Mouse (Mus musculus): ENCODE results near the gene Trim14. TPM values are rescaled to one million over a fixed set of nuclear protein-coding genes. Genes with fewer than 3 reads are reported as not detected.

Gene Trim14
- polyA plus RNA-seq, 1 experiment from 2014 or later, result 1.6 TPM

- ATAC-seq (no peak), DNase-seq (ENCODE audit: low spot score) (peak; percentile 24)
- H3K27ac ChIP-seq (ENCODE audit: low read depth, low read length), result peak overlapping the region; percentile 15; the same call in 1 of the 2 replicates
- 57% methylated on average over 5 of the region's 5 CpGs for WGBS
- H3K4me3 ChIP-seq (ENCODE audit: low read depth, low read length), result no peak overlapping the region
- peak overlapping the region; percentile 90 for H3K4me2 ChIP-seq (ENCODE audit: low read length)
- H3K9me3 ChIP-seq (replicated peaks; ENCODE audit: control insufficient read depth, low read length), result no peaks in the 10 kb centered on the region
- H3K36me3 ChIP-seq (ENCODE audit: control insufficient read depth, insufficient read depth, low read length), result no peaks in the 10 kb centered on the region
- H3K27me3 ChIP-seq (replicated peaks; ENCODE audit: control insufficient read depth, insufficient read depth, low read length), result no peaks in the 10 kb centered on the region
- peaks cover 29% of the 10 kb centered on the region for H3K4me1 ChIP-seq (ENCODE audit: control insufficient read depth, insufficient read depth, low read length)
- peak overlapping the region; percentile 30 for H3K9ac ChIP-seq (ENCODE audit: low read length)
These were observed 81.7 kb downstream of the Trim14 start for GRCm38 (mm10) chr4:46454097-46454864.

DNA sequence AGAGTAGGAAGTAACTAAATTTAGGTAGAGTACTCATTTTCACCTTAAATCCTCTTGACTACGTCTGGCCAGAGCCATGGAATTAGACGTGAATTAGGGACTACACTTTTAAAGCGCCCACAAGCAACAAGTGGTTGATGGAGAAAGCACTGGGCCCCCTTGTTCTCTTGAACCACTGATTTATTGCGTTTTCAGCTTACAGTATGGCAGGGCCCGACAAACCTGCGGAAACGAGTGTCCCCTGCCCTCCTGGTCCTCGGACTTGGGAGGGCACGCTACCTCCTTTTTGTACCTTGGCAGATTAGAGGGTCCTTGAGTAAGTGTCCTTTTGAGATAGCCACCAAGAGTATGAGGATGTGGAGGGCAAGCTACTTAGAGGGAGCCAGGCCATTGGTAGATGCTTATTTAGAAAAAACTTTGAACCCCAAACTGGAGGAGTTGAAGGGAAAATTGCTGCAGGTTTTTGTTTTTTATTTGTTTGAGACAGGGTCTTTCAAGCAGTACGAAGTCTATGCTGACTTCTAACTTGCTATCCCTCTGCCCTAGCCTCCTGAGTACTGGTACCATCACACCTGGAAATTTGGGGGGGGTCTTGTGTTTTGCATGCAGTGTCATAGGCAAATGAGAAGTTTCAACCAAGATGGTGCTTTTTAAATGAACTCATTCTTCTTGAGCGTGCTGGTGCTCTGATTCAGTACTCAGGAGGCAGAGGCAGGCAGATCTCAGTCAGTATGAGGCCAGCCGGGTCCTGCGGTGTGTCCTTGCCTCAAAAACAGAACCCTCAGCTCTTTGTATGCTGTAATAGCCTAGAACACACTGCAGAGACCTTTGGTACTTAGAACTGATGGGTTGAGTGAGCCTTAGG, 82.9 kb downstream of the Trim14 start:
- H3K36me3 ChIP-seq (ENCODE audit: control insufficient read depth, insufficient read depth, low read length), result no peaks in the 10 kb centered on the region
- peak overlapping the region; percentile 90 for H3K4me2 ChIP-seq (ENCODE audit: low read length)
- no peak for ATAC-seq
- peak overlapping the region; percentile 89 for H3K4me3 ChIP-seq (ENCODE audit: low read depth, low read length)
- H3K4me1 ChIP-seq (ENCODE audit: control insufficient read depth, insufficient read depth, low read length), result peaks cover 29% of the 10 kb centered on the region
- no peaks in the 10 kb centered on the region for H3K9me3 ChIP-seq (replicated peaks; ENCODE audit: control insufficient read depth, low read length)
- WGBS, result 39% methylated on average over 13 of the region's 13 CpGs
- peak overlapping the region; percentile 98; the same call in 1 of the 2 replicates for H3K27ac ChIP-seq (ENCODE audit: low read depth, low read length)
- peak overlapping the region; percentile 97 for H3K9ac ChIP-seq (ENCODE audit: low read length)
- H3K27me3 ChIP-seq (replicated peaks; ENCODE audit: control insufficient read depth, insufficient read depth, low read length), result no peaks in the 10 kb centered on the region
- no peak for DNase-seq (ENCODE audit: low spot score)

DNA sequence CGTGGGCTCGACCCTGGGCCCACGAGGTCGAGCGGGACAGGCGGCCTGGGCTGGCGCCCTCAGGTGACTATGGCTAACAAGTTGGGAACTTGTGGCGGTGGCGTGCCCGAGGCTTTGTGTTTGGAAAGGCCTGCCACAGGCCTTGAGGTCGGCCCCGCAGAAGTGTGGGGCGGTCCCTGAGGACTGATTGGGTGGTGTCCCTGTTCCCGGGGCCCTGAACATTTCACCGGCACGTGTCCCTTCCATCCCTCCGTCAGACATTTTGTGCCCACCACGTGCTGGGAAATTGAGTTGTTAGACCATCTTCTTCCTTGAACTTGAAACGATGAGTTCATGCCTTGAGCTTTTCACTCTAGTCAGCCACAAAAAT, 83.5 kb downstream of the Trim14 start:
- 0% methylated on average over 19 of the region's 19 CpGs for WGBS
- H3K4me1 ChIP-seq (ENCODE audit: control insufficient read depth, insufficient read depth, low read length), result peaks cover 29% of the 10 kb centered on the region
- H3K27me3 ChIP-seq (replicated peaks; ENCODE audit: control insufficient read depth, insufficient read depth, low read length), result no peaks in the 10 kb centered on the region
- ATAC-seq (peak; percentile 18), DNase-seq (ENCODE audit: low spot score) (peak; percentile 75)
- no peaks in the 10 kb centered on the region for H3K36me3 ChIP-seq (ENCODE audit: control insufficient read depth, insufficient read depth, low read length)
- H3K4me2 ChIP-seq (ENCODE audit: low read length), result peak overlapping the region; percentile 90
- peak overlapping the region; percentile 89 for H3K4me3 ChIP-seq (ENCODE audit: low read depth, low read length)
- H3K9ac ChIP-seq (ENCODE audit: low read length), result peak overlapping the region; percentile 97
- no peaks in the 10 kb centered on the region for H3K9me3 ChIP-seq (replicated peaks; ENCODE audit: control insufficient read depth, low read length)
- peak overlapping the region; percentile 98 for H3K27ac ChIP-seq (ENCODE audit: low read depth, low read length)

GRCm38 (mm10) chr4:46451758-46452480, 84.0 kb downstream of the Trim14 start:
- 0% methylated on average over 96 of the region's 111 CpGs for WGBS
- Histone ChIP-seq H3K27me3 (replicated peaks; ENCODE audit: control insufficient read depth, insufficient read depth, low read length) (no peaks in the 10 kb centered on the region), H3K4me2 (ENCODE audit: low read length) (peak overlapping the region; percentile 90), H3K9ac (ENCODE audit: low read length) (peak overlapping the region; percentile 97), H3K27ac (ENCODE audit: low read depth, low read length) (peak overlapping the region; percentile 98), H3K4me1 (ENCODE audit: control insufficient read depth, insufficient read depth, low read length) (peaks cover 29% of the 10 kb centered on the region), H3K9me3 (replicated peaks; ENCODE audit: control insufficient read depth, low read length) (no peaks in the 10 kb centered on the region), H3K4me3 (ENCODE audit: low read depth, low read length) (peak overlapping the region; percentile 89), H3K36me3 (ENCODE audit: control insufficient read depth, insufficient read depth, low read length) (no peaks in the 10 kb centered on the region)
- peak; percentile 47 for ATAC-seq
- DNase-seq (ENCODE audit: low spot score), result peak; percentile 82

DNA sequence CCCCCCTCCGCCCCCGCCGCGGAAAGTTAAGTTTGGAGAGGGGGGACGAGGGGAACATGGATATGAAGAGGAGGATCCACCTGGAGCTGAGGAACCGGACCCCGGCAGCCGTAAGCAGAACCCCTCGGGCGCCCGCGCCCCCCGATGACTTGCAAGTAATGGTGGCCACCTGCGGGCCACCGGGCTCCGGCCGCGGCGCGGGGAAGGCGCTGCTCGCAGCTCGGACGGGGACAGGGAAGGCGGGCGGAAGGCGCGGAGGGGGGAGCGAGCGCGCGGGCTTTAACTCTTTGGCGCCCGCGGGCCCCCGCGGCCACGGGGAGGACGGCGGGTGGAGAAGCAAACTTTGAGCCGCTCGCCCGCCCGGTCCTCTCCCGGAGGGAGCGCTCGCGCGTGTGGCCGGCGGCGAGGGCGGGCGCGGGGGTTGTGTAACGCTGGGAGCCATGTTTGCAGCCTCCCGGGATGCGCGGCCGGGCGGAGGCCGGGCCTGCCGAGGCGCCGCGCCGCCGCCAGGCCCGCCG, 84.6 kb downstream of the Trim14 start:
- H3K27ac ChIP-seq (ENCODE audit: low read depth, low read length), result peak overlapping the region; percentile 98
- H3K9me3 ChIP-seq (replicated peaks; ENCODE audit: control insufficient read depth, low read length), result no peaks in the 10 kb centered on the region
- peak overlapping the region; percentile 90 for H3K4me2 ChIP-seq (ENCODE audit: low read length)
- no peaks in the 10 kb centered on the region for H3K36me3 ChIP-seq (ENCODE audit: control insufficient read depth, insufficient read depth, low read length)
- peak; percentile 45 for ATAC-seq
- DNase-seq (ENCODE audit: low spot score), result peak; percentile 69
- peak overlapping the region; percentile 89 for H3K4me3 ChIP-seq (ENCODE audit: low read depth, low read length)
- no peaks in the 10 kb centered on the region for H3K27me3 ChIP-seq (replicated peaks; ENCODE audit: control insufficient read depth, insufficient read depth, low read length)
- WGBS, result under 1% methylated on average over 57 of the region's 70 CpGs
- peak overlapping the region; percentile 97 for H3K9ac ChIP-seq (ENCODE audit: low read length)
- peaks cover 29% of the 10 kb centered on the region for H3K4me1 ChIP-seq (ENCODE audit: control insufficient read depth, insufficient read depth, low read length)

- H3K27me3 ChIP-seq (replicated peaks; ENCODE audit: control insufficient read depth, insufficient read depth, low read length), result no peaks in the 10 kb centered on the region
- peak; percentile 95 for ATAC-seq
- WGBS, result under 1% methylated on average over 51 of the region's 66 CpGs
- no peaks in the 10 kb centered on the region for H3K36me3 ChIP-seq (ENCODE audit: control insufficient read depth, insufficient read depth, low read length)
- no peaks in the 10 kb centered on the region for H3K9me3 ChIP-seq (replicated peaks; ENCODE audit: control insufficient read depth, low read length)
- DNase-seq (ENCODE audit: low spot score), result peak; percentile 95
- H3K27ac ChIP-seq (ENCODE audit: low read depth, low read length), result peak within 1 kb of the TSS; percentile 98
- peak within 1 kb of the TSS; percentile 89 for H3K4me3 ChIP-seq (ENCODE audit: low read depth, low read length)
- H3K4me2 ChIP-seq (ENCODE audit: low read length), result peak within 1 kb of the TSS; percentile 90
- H3K4me1 ChIP-seq (ENCODE audit: control insufficient read depth, insufficient read depth, low read length), result peaks cover 29% of the 10 kb centered on the region
- H3K9ac ChIP-seq (ENCODE audit: low read length), result peak within 1 kb of the TSS; percentile 97
These were observed 85.3 kb downstream of the Trim14 start, which contains the start of gene Anp32b for GRCm38 (mm10) chr4:46450519-46451131. Gene Anp32b (plus strand): TSS chr4:46450902.

- ATAC-seq, result no peak
- Histone ChIP-seq H3K9me3 (replicated peaks; ENCODE audit: control insufficient read depth, low read length) (no peaks in the 10 kb centered on the region), H3K9ac (ENCODE audit: low read length) (peak overlapping the region; percentile 97), H3K36me3 (ENCODE audit: control insufficient read depth, insufficient read depth, low read length) (no peaks in the 10 kb centered on the region), H3K27ac (ENCODE audit: low read depth, low read length) (peak overlapping the region; percentile 98), H3K27me3 (replicated peaks; ENCODE audit: control insufficient read depth, insufficient read depth, low read length) (no peaks in the 10 kb centered on the region), H3K4me3 (ENCODE audit: low read depth, low read length) (peak overlapping the region; percentile 89), H3K4me1 (ENCODE audit: control insufficient read depth, insufficient read depth, low read length) (peaks cover 28% of the 10 kb centered on the region), H3K4me2 (ENCODE audit: low read length) (peak overlapping the region; percentile 90)
- no peak for DNase-seq (ENCODE audit: low spot score)
- 28% methylated on average over 7 of the region's 7 CpGs for WGBS
These were observed 85.9 kb downstream of the Trim14 start for GRCm38 (mm10) chr4:46450020-46450518.

DNA sequence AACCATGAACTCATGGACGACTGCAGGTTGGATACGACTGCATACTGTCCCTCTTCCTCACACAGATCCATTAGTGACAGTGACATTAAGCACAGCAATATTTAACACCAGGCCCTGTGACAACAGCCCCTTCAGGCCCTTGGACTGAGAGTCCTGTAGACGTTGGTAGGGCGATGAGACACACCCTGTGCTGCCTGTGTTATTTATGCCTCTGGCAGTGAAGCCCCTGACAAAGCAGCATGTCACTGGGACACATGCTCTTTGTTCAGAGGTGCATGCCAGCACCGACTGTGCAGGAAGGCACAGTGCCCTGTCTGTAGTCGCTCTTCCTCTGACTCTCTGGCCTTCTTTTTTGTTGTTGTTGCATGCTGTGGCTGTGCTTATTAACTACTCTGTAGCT, 87.1 kb downstream of the Trim14 start:
- H3K9ac ChIP-seq (ENCODE audit: low read length), result no peak overlapping the region
- no peak overlapping the region for H3K4me2 ChIP-seq (ENCODE audit: low read length)
- H3K4me1 ChIP-seq (ENCODE audit: control insufficient read depth, insufficient read depth, low read length), result peaks cover 16% of the 10 kb centered on the region
- 49% methylated on average over 6 of the region's 6 CpGs for whole genome bisulfite sequencing
- ATAC-seq (no peak), DNase-seq (ENCODE audit: low spot score) (no peak)
- no peaks in the 10 kb centered on the region for H3K36me3 ChIP-seq (ENCODE audit: control insufficient read depth, insufficient read depth, low read length)
- H3K27me3 ChIP-seq (replicated peaks; ENCODE audit: control insufficient read depth, insufficient read depth, low read length), result no peaks in the 10 kb centered on the region
- H3K4me3 ChIP-seq (ENCODE audit: low read depth, low read length), result no peak overlapping the region
- H3K9me3 ChIP-seq (replicated peaks; ENCODE audit: control insufficient read depth, low read length), result no peaks in the 10 kb centered on the region
- no peak overlapping the region for H3K27ac ChIP-seq (ENCODE audit: low read depth, low read length)
